Mouse (Mus musculus): Measurements from ENCODE around the gene Gsx1.
A peak's percentile ranks its signal among the peaks of the same experiment; 100 is the strongest.

Gsx1 gene

DNA sequence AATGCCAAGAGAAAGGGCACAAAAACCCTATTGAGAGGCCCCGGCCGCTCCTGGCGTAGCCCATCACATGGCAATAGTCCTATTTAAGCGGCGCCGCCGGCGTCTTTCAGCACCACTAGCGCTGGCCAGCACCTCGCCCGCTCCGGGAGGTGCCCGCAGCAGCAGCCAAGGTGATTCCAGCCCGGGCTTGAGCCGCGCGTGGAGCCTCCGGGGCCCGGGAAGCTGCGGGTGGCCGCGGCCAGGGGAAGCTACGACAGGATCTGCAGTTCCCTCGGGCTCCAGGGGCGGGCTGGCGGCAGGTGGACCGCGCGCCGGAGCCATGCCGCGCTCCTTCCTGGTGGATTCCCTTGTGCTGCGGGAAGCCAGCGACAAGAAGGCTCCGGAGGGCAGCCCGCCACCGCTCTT lies at the start of gene Gsx1:
Gene Gsx1 (plus strand): TSS at position 126 of the 405 bp plus-strand sequence.
- DNase-seq (ENCODE audit: low read depth, low spot score), result peak; percentile 88

DNA sequence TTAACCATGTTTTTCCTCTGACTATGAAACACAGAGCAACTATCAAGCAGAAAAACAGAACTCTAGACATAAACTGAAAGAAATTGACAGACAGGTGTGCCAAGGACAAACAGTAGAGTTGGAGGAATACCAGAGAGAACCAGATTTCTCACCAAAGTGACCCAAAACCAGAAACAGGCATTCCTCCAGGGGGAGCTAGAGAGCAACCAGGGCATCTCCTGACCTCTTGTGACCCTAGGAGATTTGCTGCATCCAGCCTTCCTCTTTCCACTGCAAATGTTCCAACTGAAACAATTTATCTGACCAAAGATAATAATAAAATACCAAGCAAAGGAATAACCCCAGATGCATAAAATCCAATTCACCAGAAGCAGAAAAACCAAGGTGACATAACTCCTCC lies 41.2 kb upstream of the Gsx1 start:
- peak; percentile 65 for DNase-seq (ENCODE audit: low read depth, low spot score)

DNA sequence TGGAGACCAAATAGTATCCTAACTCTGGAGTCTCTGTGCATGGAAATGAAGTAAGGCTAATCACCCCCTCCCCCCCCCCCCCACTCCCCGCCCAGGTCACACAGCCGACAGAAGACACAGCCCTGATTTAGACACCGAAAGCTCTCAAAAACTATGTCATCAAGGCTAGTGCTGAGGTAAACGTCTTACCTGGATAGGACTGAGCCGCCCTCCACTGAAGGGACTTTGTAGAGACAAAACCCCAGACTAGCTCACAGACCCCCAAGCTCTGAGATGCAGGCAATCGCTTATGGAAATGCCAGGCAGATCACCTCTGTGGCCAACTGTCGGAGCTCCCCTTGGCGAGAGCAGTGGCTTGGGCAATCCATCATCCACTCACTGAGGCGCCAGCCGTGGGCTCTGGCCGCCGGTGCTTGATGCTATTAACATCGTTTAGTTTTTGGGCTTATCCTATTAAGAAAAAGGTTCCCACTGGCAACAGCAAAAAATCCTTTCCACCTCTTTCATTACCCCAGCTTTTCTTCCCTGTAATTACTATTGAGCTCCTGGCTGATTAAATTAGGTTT lies 33.6 kb upstream of the Gsx1 start:
- peak; percentile 63 for DNase-seq (ENCODE audit: low read depth, low spot score)

DNA sequence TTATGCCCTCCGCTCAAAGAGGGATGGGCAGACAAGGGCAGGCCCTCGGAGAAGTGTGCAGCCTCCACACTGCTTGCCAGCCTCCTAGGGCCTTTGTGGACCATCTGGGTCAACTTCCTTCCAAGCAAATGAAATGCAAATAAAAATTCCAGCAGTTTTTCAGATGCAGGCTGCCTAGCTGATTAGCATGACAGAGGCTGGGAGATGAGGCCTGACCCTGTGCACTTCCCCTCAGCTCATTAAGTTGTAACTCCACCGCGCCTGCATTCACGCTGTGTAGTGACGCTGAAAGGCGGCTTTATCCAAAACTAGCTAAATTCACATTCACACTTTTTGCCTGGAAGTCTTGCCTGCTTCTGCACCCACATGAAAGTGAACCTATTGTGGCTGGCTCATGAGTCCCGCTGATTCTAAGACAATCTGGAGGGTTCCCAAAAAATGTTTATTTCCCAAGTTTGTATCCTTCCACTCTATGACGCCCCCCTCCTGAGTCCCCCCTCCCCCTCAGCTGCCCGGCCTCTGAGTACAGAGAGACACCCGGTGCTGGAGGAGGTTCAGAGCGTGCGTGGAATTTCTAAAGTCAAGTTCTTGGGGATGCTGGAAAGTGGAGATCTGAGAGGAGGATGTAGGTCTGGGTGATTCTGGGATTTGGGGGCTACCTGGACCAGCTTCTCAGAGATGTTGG lies 32.9 kb upstream of the Gsx1 start:
- DNase-seq (ENCODE audit: low read depth, low spot score), result peak; percentile 99

DNA sequence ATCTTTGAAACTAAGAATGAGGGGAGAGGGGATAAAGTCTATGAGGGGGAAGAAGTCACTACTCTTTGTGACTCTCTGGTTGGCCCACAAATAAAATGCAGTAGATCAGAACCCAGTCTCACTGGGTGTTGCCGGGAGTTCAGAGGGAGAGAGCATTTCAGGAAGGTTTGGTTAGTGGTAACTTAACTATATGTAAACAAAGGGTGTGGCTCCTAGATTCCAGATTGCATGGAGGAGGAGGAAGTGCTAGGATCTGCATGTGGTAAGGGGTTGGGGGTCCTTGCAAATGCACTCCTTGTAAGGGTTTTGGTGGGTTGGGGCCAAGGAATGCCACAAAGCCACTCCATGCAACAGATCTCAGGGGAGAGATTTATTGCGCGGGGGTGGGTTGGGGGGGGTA lies 32.1 kb upstream of the Gsx1 start:
- peak; percentile 93 for DNase-seq (ENCODE audit: low read depth, low spot score)

GRCm38 (mm10) chr5:147157441-147157840 lies 31.1 kb upstream of the Gsx1 start:
- peak; percentile 66 for DNase-seq (ENCODE audit: low read depth, low spot score)

DNA sequence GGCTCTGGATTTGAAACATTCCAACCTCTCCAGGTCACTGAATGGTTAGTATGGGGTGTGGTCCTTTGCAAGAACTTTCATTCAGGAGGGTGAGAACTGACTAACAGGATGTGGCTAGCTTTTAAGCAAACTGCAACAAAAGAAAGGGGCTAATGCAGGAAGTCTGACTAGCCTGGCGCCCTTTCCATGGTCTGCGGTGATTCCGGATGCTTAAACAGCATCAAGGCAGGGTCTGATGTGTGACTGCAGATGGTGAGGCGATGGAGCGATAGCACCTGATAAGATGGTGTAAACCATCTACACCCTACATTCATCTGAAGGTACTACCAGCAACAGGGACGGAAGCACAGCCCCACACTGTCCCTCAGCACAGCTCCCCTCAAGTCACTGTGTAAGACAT lies 29.2 kb upstream of the Gsx1 start:
- peak; percentile 94 for DNase-seq (ENCODE audit: low read depth, low spot score)

GRCm38 (mm10) chr5:147159792-147160191 lies 28.7 kb upstream of the Gsx1 start:
- no peak for DNase-seq (ENCODE audit: low read depth, low spot score)

GRCm38 (mm10) chr5:147165060-147165459 lies 23.4 kb upstream of the Gsx1 start:
- DNase-seq (ENCODE audit: low read depth, low spot score), result no peak

- no peak for DNase-seq (ENCODE audit: low read depth, low spot score)
Measured at GRCm38 (mm10) chr5:147170088-147170487, 18.4 kb upstream of the Gsx1 start.

GRCm38 (mm10) chr5:147174046-147174445 lies 14.4 kb upstream of the Gsx1 start:
- DNase-seq (ENCODE audit: low read depth, low spot score), result peak; percentile 55

GRCm38 (mm10) chr5:147185174-147185915 lies 3.2 kb upstream of the Gsx1 start:
- peak; percentile 40 for DNase-seq (ENCODE audit: low read depth, low spot score)

GRCm38 (mm10) chr5:147186001-147186431 lies 2.5 kb upstream of the Gsx1 start:
- peak; percentile 76 for DNase-seq (ENCODE audit: low read depth, low spot score)

GRCm38 (mm10) chr5:147186781-147187551 lies 1.5 kb upstream of the Gsx1 start:
- DNase-seq (ENCODE audit: low read depth, low spot score), result peak; percentile 46

- DNase-seq (ENCODE audit: low read depth, low spot score), result peak; percentile 43
Measured at GRCm38 (mm10) chr5:147187552-147188170, 835 bp upstream of the Gsx1 start.

DNA sequence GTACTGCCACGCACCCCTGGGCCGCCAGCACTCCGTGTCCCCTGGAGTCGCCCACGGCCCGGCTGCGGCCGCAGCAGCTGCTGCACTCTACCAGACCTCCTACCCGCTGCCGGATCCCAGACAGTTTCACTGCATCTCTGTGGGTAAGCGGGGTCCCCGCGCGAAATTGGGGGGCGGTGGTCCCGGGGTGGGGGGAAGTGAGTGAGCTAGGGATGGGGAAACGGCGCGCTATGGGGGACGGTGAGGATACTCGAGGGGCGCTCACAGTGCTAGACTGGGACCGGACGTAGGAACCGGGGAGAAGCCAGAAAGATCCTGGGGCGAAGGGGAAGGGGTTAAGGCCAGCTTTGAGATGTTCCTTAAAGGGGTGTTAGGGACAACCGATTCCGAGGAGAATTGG lies 660 bp downstream of the Gsx1 start:
- no peak for DNase-seq (ENCODE audit: low read depth, low spot score)

GRCm38 (mm10) chr5:147189836-147190602 lies 1.5 kb downstream of the Gsx1 start:
- DNase-seq (ENCODE audit: low read depth, low spot score), result peak; percentile 44

GRCm38 (mm10) chr5:147190885-147191284 lies 2.4 kb downstream of the Gsx1 start:
- no peak for DNase-seq (ENCODE audit: low read depth, low spot score)

DNA sequence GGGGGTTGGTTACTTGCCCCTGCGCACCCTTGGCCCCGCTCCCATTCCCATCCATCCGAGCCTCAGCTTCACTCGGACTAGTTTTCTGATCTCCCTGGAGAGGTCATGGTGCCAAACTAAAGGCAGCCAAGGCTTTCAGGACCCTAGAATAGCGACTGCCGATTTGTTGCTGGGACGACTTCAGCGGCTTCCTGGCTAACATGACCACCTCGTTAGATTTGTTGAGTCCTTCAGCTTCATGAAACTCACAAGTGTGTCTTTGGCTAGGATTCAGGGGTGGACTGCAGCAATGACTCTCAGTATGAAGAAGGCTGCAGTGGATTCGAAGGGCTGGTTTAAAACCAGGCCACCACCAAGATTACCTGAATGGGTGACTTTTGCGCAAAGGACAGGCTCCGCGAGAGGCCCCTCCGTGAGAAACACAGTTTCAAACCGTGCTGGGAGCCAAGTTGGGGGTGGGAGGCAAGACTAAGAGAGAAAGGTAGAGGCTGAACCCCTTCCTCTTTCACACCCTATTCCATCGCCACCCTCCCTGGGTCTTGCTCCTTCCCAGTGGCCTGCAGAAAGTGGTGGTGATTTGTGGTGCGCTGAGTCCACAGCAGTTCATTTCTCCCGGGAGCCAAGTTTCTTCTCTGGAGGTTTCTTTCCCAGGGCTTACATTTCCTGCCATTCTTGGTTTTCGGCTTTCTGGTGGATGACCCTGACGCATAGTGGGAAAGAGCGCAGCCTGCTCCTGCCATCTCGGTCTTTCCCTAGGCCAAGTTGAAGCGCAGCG lies 3.5 kb downstream of the Gsx1 start:
- peak; percentile 25 for DNase-seq (ENCODE audit: low read depth, low spot score)

GRCm38 (mm10) chr5:147192576-147192960 lies 4.1 kb downstream of the Gsx1 start:
- DNase-seq (ENCODE audit: low read depth, low spot score), result no peak
